Mouse (Mus musculus): ENCODE measurements at regions not wholly inside any gene's neighbourhood (a gene's known extent, or its start where the extent isn't known, plus 50 kb on each side); places are given as distances from the start of the nearest gene placed in this dataset.

GRCm38 (mm10) chr13:48161339-48161738 lies 99.7 kb upstream of the Id4 start:
- H3K9me3 ChIP-seq (ENCODE audit: low read depth, low read length), result no peaks in the 10 kb centered on the region
- DNase-seq, result no peak

GRCm38 (mm10) chr13:48164586-48164985 lies 96.4 kb upstream of the Id4 start:
- no peak overlapping the region for H3K4me2 ChIP-seq
- no peak overlapping the region for H3K4me3 ChIP-seq (ENCODE audit: low read depth, low read length)
- no peak for DNase-seq
- 90% methylated on average over 6 of the region's 6 CpGs for WGBS
- no peaks in the 10 kb centered on the region for H3K9me3 ChIP-seq (ENCODE audit: low read depth, low read length)
- no peaks in the 10 kb centered on the region for H3K36me3 ChIP-seq (ENCODE audit: insufficient read depth)
- no peak for ATAC-seq (ENCODE audit: insufficient read depth)
- no peaks in the 10 kb centered on the region for H3K4me1 ChIP-seq (ENCODE audit: insufficient read depth)
- no peaks in the 10 kb centered on the region for H3K27me3 ChIP-seq (ENCODE audit: insufficient read depth, low read length)
- no peak for TF ChIP-seq CTCF (IDR thresholded peaks at IDR 0.05; ENCODE audit: low read depth)
- no peak overlapping the region for H3K27ac ChIP-seq (ENCODE audit: low read depth)
- H3K9ac ChIP-seq, result no peak overlapping the region

More at GRCm38 (mm10) chr13:48161339-48161738, 99.7 kb upstream of the Id4 start:
- Histone ChIP-seq H3K27ac (ENCODE audit: low read depth) (no peak overlapping the region), H3K27me3 (ENCODE audit: insufficient read depth, low read length) (no peaks in the 10 kb centered on the region), H3K9ac (no peak overlapping the region), H3K4me3 (ENCODE audit: low read depth, low read length) (no peak overlapping the region), H3K4me1 (ENCODE audit: insufficient read depth) (no peaks in the 10 kb centered on the region), H3K4me2 (no peak overlapping the region), H3K36me3 (ENCODE audit: insufficient read depth) (no peaks in the 10 kb centered on the region)
- 78% methylated on average over 9 of the region's 9 CpGs for WGBS
- TF ChIP-seq CTCF (IDR thresholded peaks at IDR 0.05; ENCODE audit: low read depth), result no peak
- no peak for ATAC-seq (ENCODE audit: insufficient read depth)

- Histone ChIP-seq H3K9ac (no peak overlapping the region), H3K36me3 (ENCODE audit: insufficient read depth) (no peaks in the 10 kb centered on the region), H3K27me3 (ENCODE audit: insufficient read depth, low read length) (no peaks in the 10 kb centered on the region), H3K4me3 (ENCODE audit: low read depth, low read length) (no peak overlapping the region), H3K9me3 (ENCODE audit: low read depth, low read length) (no peaks in the 10 kb centered on the region), H3K4me2 (no peak overlapping the region), H3K4me1 (ENCODE audit: insufficient read depth) (no peaks in the 10 kb centered on the region), H3K27ac (ENCODE audit: low read depth) (no peak overlapping the region)
- TF ChIP-seq CTCF (IDR thresholded peaks at IDR 0.05; ENCODE audit: low read depth), result no peak
- DNase-seq (no peak), ATAC-seq (ENCODE audit: insufficient read depth) (no peak)
- 81% methylated on average over 1 of the region's 1 CpGs for WGBS
Observed at GRCm38 (mm10) chr13:48165838-48166237, 95.2 kb upstream of the Id4 start.

- WGBS, result 37% methylated on average over 8 of the region's 8 CpGs
- H3K4me2 ChIP-seq, result no peak overlapping the region
- H3K36me3 ChIP-seq (ENCODE audit: insufficient read depth), result no peaks in the 10 kb centered on the region
- no peak overlapping the region for H3K27ac ChIP-seq (ENCODE audit: low read depth)
- ATAC-seq (ENCODE audit: insufficient read depth) (no peak), DNase-seq (no peak)
- no peak overlapping the region for H3K4me3 ChIP-seq (ENCODE audit: low read depth, low read length)
- no peak for TF ChIP-seq CTCF (IDR thresholded peaks at IDR 0.05; ENCODE audit: low read depth)
- no peaks in the 10 kb centered on the region for H3K9me3 ChIP-seq (ENCODE audit: low read depth, low read length)
- H3K9ac ChIP-seq, result no peak overlapping the region
- no peaks in the 10 kb centered on the region for H3K27me3 ChIP-seq (ENCODE audit: insufficient read depth, low read length)
- H3K4me1 ChIP-seq (ENCODE audit: insufficient read depth), result no peaks in the 10 kb centered on the region
Observed at GRCm38 (mm10) chr13:48167976-48168375, 93.1 kb upstream of the Id4 start.

GRCm38 (mm10) chr13:48171309-48171953 lies 89.6 kb upstream of the Id4 start:
- ATAC-seq (ENCODE audit: insufficient read depth), result no peak
- WGBS, result 51% methylated on average over 16 of the region's 16 CpGs

GRCm38 (mm10) chr13:48171994-48172393 lies 89.0 kb upstream of the Id4 start:
- no peak for TF ChIP-seq CTCF (IDR thresholded peaks at IDR 0.05; ENCODE audit: low read depth)
- Histone ChIP-seq H3K9me3 (ENCODE audit: low read depth, low read length) (no peaks in the 10 kb centered on the region), H3K9ac (no peak overlapping the region), H3K4me3 (ENCODE audit: low read depth, low read length) (no peak overlapping the region), H3K27ac (ENCODE audit: low read depth) (no peak overlapping the region), H3K27me3 (ENCODE audit: insufficient read depth, low read length) (no peaks in the 10 kb centered on the region), H3K4me1 (ENCODE audit: insufficient read depth) (no peaks in the 10 kb centered on the region), H3K4me2 (no peak overlapping the region), H3K36me3 (ENCODE audit: insufficient read depth) (no peaks in the 10 kb centered on the region)
- whole genome bisulfite sequencing, result 56% methylated on average over 3 of the region's 3 CpGs
- no peak for ATAC-seq (ENCODE audit: insufficient read depth)
- no peak for DNase-seq

More at GRCm38 (mm10) chr13:48171309-48171953, 89.6 kb upstream of the Id4 start:
- Histone ChIP-seq H3K4me2 (no peak overlapping the region), H3K27me3 (ENCODE audit: insufficient read depth, low read length) (no peaks in the 10 kb centered on the region), H3K27ac (ENCODE audit: low read depth) (no peak overlapping the region), H3K9me3 (ENCODE audit: low read depth, low read length) (no peaks in the 10 kb centered on the region), H3K4me3 (ENCODE audit: low read depth, low read length) (no peak overlapping the region), H3K4me1 (ENCODE audit: insufficient read depth) (no peaks in the 10 kb centered on the region), H3K36me3 (ENCODE audit: insufficient read depth) (no peaks in the 10 kb centered on the region), H3K9ac (no peak overlapping the region)
- DNase-seq, result no peak
- TF ChIP-seq CTCF (IDR thresholded peaks at IDR 0.05; ENCODE audit: low read depth), result no peak

GRCm38 (mm10) chr13:48192476-48192875 lies 68.6 kb upstream of the Id4 start:
- whole genome bisulfite sequencing, result 81% methylated on average over 2 of the region's 2 CpGs
- Histone ChIP-seq H3K27me3 (ENCODE audit: insufficient read depth, low read length) (no peaks in the 10 kb centered on the region), H3K9ac (no peak overlapping the region), H3K36me3 (ENCODE audit: insufficient read depth) (no peaks in the 10 kb centered on the region), H3K27ac (ENCODE audit: low read depth) (no peak overlapping the region), H3K4me3 (ENCODE audit: low read depth, low read length) (no peak overlapping the region), H3K4me1 (ENCODE audit: insufficient read depth) (no peaks in the 10 kb centered on the region), H3K4me2 (no peak overlapping the region), H3K9me3 (ENCODE audit: low read depth, low read length) (no peaks in the 10 kb centered on the region)
- DNase-seq (peak; percentile 61), ATAC-seq (ENCODE audit: insufficient read depth) (no peak)
- no peak for TF ChIP-seq CTCF (IDR thresholded peaks at IDR 0.05; ENCODE audit: low read depth)

Data from lung, embryonic 14.5 days (tissue).